Mouse (Mus musculus) small intestine, adult 2 months (tissue): ENCODE data around the gene Enpep. TPM values are rescaled to one million over a fixed set of nuclear protein-coding genes. Genes with fewer than 3 reads are reported as not detected.

Experiments used
- H3K27ac ChIP-seq: fragments of 200-500 bp; 2 replicates; pipeline ENCODE4 v1.5.1; 2012; ENCODE audit warnings: low read depth, low read length, control low read depth, inconsistent platforms; ENCODE audit not compliant: insufficient read depth
- H3K27me3 ChIP-seq: fragments of 200-500 bp; 2 replicates; pipeline ENCODE4 v1.6.1; 2012; ENCODE audit warnings: mild to moderate bottlenecking, moderate library complexity, low read length, inconsistent platforms; ENCODE audit not compliant: control insufficient read depth, insufficient read depth
- H3K36me3 ChIP-seq: fragments of 200-500 bp; 2 replicates; pipeline ENCODE4 v1.6.1; 2012; ENCODE audit warnings: mild to moderate bottlenecking, low read length, control low read depth, inconsistent platforms; ENCODE audit not compliant: control insufficient read depth, insufficient read depth
- H3K4me1 ChIP-seq: fragments of 200-500 bp; 2 replicates; pipeline ENCODE4 v1.6.1; 2012; ENCODE audit warnings: low read length, inconsistent platforms, mixed read lengths; ENCODE audit not compliant: control insufficient read depth, insufficient read depth, insufficient read length
- H3K4me3 ChIP-seq: fragments of 200-500 bp; 2 replicates; pipeline ENCODE4 v1.5.1; 2012; ENCODE audit warnings: low read depth, mild to moderate bottlenecking, control low read depth, inconsistent platforms, low read length, moderate library complexity
- CTCF ChIP-seq: fragments of 200-500 bp; IDR thresholded peaks from 2 replicates; pipeline ENCODE4 v1.5.1; 2012; ENCODE audit warnings: low read depth, mild to moderate bottlenecking, control low read depth, inconsistent platforms, low read length, moderate library complexity, mixed read lengths; ENCODE audit not compliant: insufficient replicate concordance, insufficient read length; ENCODE audit errors: extremely low read depth
- POLR2A ChIP-seq: fragments of 200-500 bp; IDR thresholded peaks from 2 replicates; pipeline ENCODE4 v1.6.1; 2012; ENCODE audit warnings: low read depth, mild to moderate bottlenecking, control low read depth, inconsistent platforms, low read length, moderate library complexity
- WGBS: fragments of 180-500 bp; shearing (Covaris S2); methylation state at CpG from one replicate; pipeline ENCODE4 v1.1.7; 2018; 5-methylcytosine and 5-hydroxymethylcytosine counted together
- polyA plus RNA-seq: library from polyadenylated mRNA; depleted of rRNA; stranded (reverse); fragments of >200 nt; gene quantifications from 2 replicates; pipeline ENCODE4 v1.2.3, GENCODE M21; 2012

Gene Enpep
- polyA plus RNA-seq, 1 experiment = 59.7 TPM

- no peak overlapping the region for H3K27ac ChIP-seq
- 65% methylated on average over 8 of the region's 8 CpGs for WGBS
- no peak overlapping the region for H3K4me3 ChIP-seq
- no peaks in the 10 kb centered on the region; the same call in 1 of the 2 replicates for H3K4me1 ChIP-seq
- TF ChIP-seq CTCF = no peak
- TF ChIP-seq POLR2A = no peak
- H3K36me3 ChIP-seq = peaks cover 62% of the 10 kb centered on the region
- H3K27me3 ChIP-seq = no peaks in the 10 kb centered on the region
Measured at GRCm38 (mm10) chr3:129298606-129299005, 33.9 kb downstream of the Enpep start.

- H3K36me3 ChIP-seq = peaks cover 52% of the 10 kb centered on the region
- WGBS = 22% methylated on average over 5 of the region's 5 CpGs
- H3K4me3 ChIP-seq = no peak overlapping the region
- no peak for TF ChIP-seq POLR2A
- no peak for TF ChIP-seq CTCF
- no peaks in the 10 kb centered on the region for H3K27me3 ChIP-seq
- H3K27ac ChIP-seq = no peak overlapping the region
- no peaks in the 10 kb centered on the region; the same call in 1 of the 2 replicates for H3K4me1 ChIP-seq
Measured at GRCm38 (mm10) chr3:129296994-129297393, 35.5 kb downstream of the Enpep start.

- Histone ChIP-seq H3K4me1 (no peaks in the 10 kb centered on the region; the same call in 1 of the 2 replicates), H3K27ac (no peak overlapping the region), H3K27me3 (no peaks in the 10 kb centered on the region), H3K36me3 (peaks cover 52% of the 10 kb centered on the region), H3K4me3 (no peak overlapping the region)
- no peak for TF ChIP-seq POLR2A
- WGBS = 86% methylated on average over 2 of the region's 2 CpGs
Measured at GRCm38 (mm10) chr3:129295883-129296282, 36.6 kb downstream of the Enpep start.

- no peaks in the 10 kb centered on the region for H3K27me3 ChIP-seq
- H3K27ac ChIP-seq = no peak overlapping the region
- TF ChIP-seq CTCF = no peak
- TF ChIP-seq POLR2A = no peak
- no peak overlapping the region for H3K4me3 ChIP-seq
- WGBS = 59% methylated on average over 8 of the region's 8 CpGs
- H3K36me3 ChIP-seq = peaks cover 40% of the 10 kb centered on the region
- H3K4me1 ChIP-seq = no peaks in the 10 kb centered on the region
Measured at GRCm38 (mm10) chr3:129289536-129289935, 43.0 kb downstream of the Enpep start.

- 26% methylated on average over 8 of the region's 8 CpGs for WGBS
- Histone ChIP-seq H3K27me3 (no peaks in the 10 kb centered on the region), H3K27ac (no peak overlapping the region), H3K36me3 (peaks cover 48% of the 10 kb centered on the region), H3K4me1 (no peaks in the 10 kb centered on the region), H3K4me3 (no peak overlapping the region)
- TF ChIP-seq CTCF (no peak), POLR2A (no peak)
Measured at GRCm38 (mm10) chr3:129287140-129287539, 45.4 kb downstream of the Enpep start.

- Histone ChIP-seq H3K27ac (no peak overlapping the region), H3K4me1 (no peaks in the 10 kb centered on the region), H3K27me3 (no peaks in the 10 kb centered on the region), H3K4me3 (no peak overlapping the region), H3K36me3 (peaks cover 48% of the 10 kb centered on the region)
- TF ChIP-seq CTCF (no peak), POLR2A (no peak)
- 69% methylated on average over 7 of the region's 7 CpGs for WGBS
Measured at GRCm38 (mm10) chr3:129286426-129286825, 46.1 kb downstream of the Enpep start.

GRCm38 (mm10) chr3:129284326-129284725 lies 48.2 kb downstream of the Enpep start:
- H3K36me3 ChIP-seq = peaks cover 52% of the 10 kb centered on the region
- WGBS = 85% methylated on average over 5 of the region's 5 CpGs
- TF ChIP-seq POLR2A = no peak
- no peak for TF ChIP-seq CTCF

GRCm38 (mm10) chr3:129279441-129279840 lies 53.1 kb downstream of the Enpep start:
- no peak overlapping the region for H3K27ac ChIP-seq
- WGBS = 89% methylated on average over 8 of the region's 8 CpGs
- H3K36me3 ChIP-seq = peaks cover 60% of the 10 kb centered on the region
- H3K4me1 ChIP-seq = no peaks in the 10 kb centered on the region
- H3K27me3 ChIP-seq = no peaks in the 10 kb centered on the region
- no peak overlapping the region for H3K4me3 ChIP-seq
- TF ChIP-seq POLR2A (no peak), CTCF (no peak)

More at GRCm38 (mm10) chr3:129284326-129284725, 48.2 kb downstream of the Enpep start:
- H3K27ac ChIP-seq = no peak overlapping the region
- H3K4me3 ChIP-seq = no peak overlapping the region
- no peaks in the 10 kb centered on the region for H3K4me1 ChIP-seq
- no peaks in the 10 kb centered on the region for H3K27me3 ChIP-seq
